Mouse (Mus musculus) central nervous system, embryonic 14 days (tissue): ENCODE results near the gene Gm21822. TPM values are rescaled to one million over a fixed set of nuclear protein-coding genes. Genes with fewer than 3 reads are reported as not detected.

ENCODE experiments used
- polyA plus RNA-seq: library from polyadenylated mRNA; depleted of rRNA; stranded (reverse); fragments of >200 nt; gene quantifications from 2 replicates; pipeline ENCODE4 v1.2.3, GENCODE M21; 2012; rRNA removed

Gene Gm21822
- polyA plus RNA-seq: not detected in 2 replicates

DNA sequence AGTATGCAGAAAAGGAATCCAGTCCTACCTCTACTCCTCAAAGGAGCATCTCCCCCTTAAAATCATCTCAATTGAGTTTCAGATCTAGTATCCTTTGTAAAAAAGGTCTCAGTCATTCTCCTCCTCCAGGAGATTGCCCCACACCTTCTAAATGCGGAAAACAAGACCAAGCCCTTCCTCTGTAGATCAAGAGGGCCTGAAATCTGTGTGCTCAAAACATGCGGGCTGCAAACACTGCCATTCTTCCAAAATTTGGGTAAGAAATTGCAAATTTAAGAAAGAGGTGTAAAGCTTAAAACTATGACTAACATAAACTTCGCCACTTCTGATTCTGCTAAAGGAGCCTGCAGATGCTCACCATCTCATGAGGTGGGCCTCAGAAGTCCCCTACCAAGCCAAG, at the start of gene Gm21822:
TSS of gene Gm21822 (plus strand) at position 301 of the 400 bp plus-strand sequence.

